Mouse (Mus musculus): Measurements from ENCODE around the gene Gm10188.

Gene Gm10188

GRCm38 (mm10) chr1:132226297-132227080 is 3.1 kb downstream of the Gm10188 start:
- no peak for DNase-seq

- DNase-seq = no peak
These were observed 7.4 kb downstream of the Gm10188 start for GRCm38 (mm10) chr1:132222166-132222565.

GRCm38 (mm10) chr1:132221627-132222026 is 7.9 kb downstream of the Gm10188 start:
- no peak for DNase-seq

GRCm38 (mm10) chr1:132216276-132216675 is 13.3 kb downstream of the Gm10188 start:
- no peak for DNase-seq

GRCm38 (mm10) chr1:132213076-132213475 is 16.5 kb downstream of the Gm10188 start:
- no peak for DNase-seq

GRCm38 (mm10) chr1:132212218-132212617 is 17.3 kb downstream of the Gm10188 start:
- DNase-seq = peak; percentile 23

GRCm38 (mm10) chr1:132211672-132212071 is 17.9 kb downstream of the Gm10188 start:
- no peak for DNase-seq

GRCm38 (mm10) chr1:132210922-132211321 is 18.6 kb downstream of the Gm10188 start:
- DNase-seq = peak; percentile 21

- DNase-seq = no peak
These were observed 20.2 kb downstream of the Gm10188 start for GRCm38 (mm10) chr1:132209400-132209799.

GRCm38 (mm10) chr1:132208154-132208553 is 21.4 kb downstream of the Gm10188 start:
- no peak for DNase-seq

GRCm38 (mm10) chr1:132206828-132207227 is 22.7 kb downstream of the Gm10188 start:
- no peak for DNase-seq

- no peak for DNase-seq
These were observed 23.6 kb downstream of the Gm10188 start for GRCm38 (mm10) chr1:132205958-132206357.

GRCm38 (mm10) chr1:132202771-132203170 is 26.8 kb downstream of the Gm10188 start:
- DNase-seq = no peak

- DNase-seq = no peak
These were observed 27.6 kb downstream of the Gm10188 start for GRCm38 (mm10) chr1:132201936-132202335.

GRCm38 (mm10) chr1:132201511-132201860 is 28.1 kb downstream of the Gm10188 start:
- DNase-seq = no peak

- no peak for DNase-seq
These were observed 28.7 kb downstream of the Gm10188 start for GRCm38 (mm10) chr1:132200562-132201510.

- DNase-seq = no peak
These were observed 29.6 kb downstream of the Gm10188 start for GRCm38 (mm10) chr1:132199934-132200333.

GRCm38 (mm10) chr1:132199244-132199643 is 30.3 kb downstream of the Gm10188 start:
- no peak for DNase-seq

- no peak for DNase-seq
These were observed 31.0 kb downstream of the Gm10188 start for GRCm38 (mm10) chr1:132198401-132199071.

- no peak for DNase-seq
These were observed 31.9 kb downstream of the Gm10188 start for GRCm38 (mm10) chr1:132197666-132198065.

- DNase-seq = no peak
These were observed 33.2 kb downstream of the Gm10188 start for GRCm38 (mm10) chr1:132196337-132196736.

- no peak for DNase-seq
These were observed 33.9 kb downstream of the Gm10188 start for GRCm38 (mm10) chr1:132195681-132196080.

- DNase-seq = no peak
These were observed 34.5 kb downstream of the Gm10188 start for GRCm38 (mm10) chr1:132195100-132195499.
